8 mouse cellular contexts compared by ENCODE assay signal in genomic region chr7:97737256-97737637, GRCm38 (mm10). TPM values are rescaled to one million over a fixed set of nuclear protein-coding genes. Genes with fewer than 3 reads are reported as not detected.
DNase-seq lines count a peak whose midpoint lies in the region; ATAC-seq and TF ChIP-seq lines count a peak whose summit lies in the region.

No protein-coding gene starts in this region.

- H3K4me2 ChIP-seq in limb, embryonic 13.5 days (replicated peaks), result peak overlapping the region; percentile 92
- peak overlapping the region; percentile 96 for H3K4me2 ChIP-seq in neural tube, embryonic 15.5 days

- no peak overlapping the region for H3K27ac ChIP-seq in embryonic fibroblast, embryonic 13.5 days (ENCODE audit: insufficient read depth, low read length)
- H3K27ac ChIP-seq in limb, embryonic 13.5 days, result no peak overlapping the region
- H3K27ac ChIP-seq in neural tube, embryonic 15.5 days (replicated peaks), result peak overlapping the region; percentile 45; the same call in 1 of the 2 replicates

- ATAC-seq in limb, embryonic 13.5 days (ENCODE audit: low FRiP score, low read depth), result no peak; the same call in 1 of the 2 replicates
- peak; percentile 46; the same call in 1 of the 2 replicates for ATAC-seq in neural tube, embryonic 15.5 days (ENCODE audit: low FRiP score)

- TF ChIP-seq POLR2A in lung, adult 2 months (IDR thresholded peaks at IDR 0.05; ENCODE audit: borderline replicate concordance, extremely low read depth, low read depth, low read length), result no peak
- TF ChIP-seq POLR2A in embryonic fibroblast, embryonic 13.5 days (IDR thresholded peaks at IDR 0.05; ENCODE audit: low read depth, low read length), result no peak

- no peak for DNase-seq in lung, adult 2 months
- DNase-seq in lung, postnatal 36 days, result no peak
- no peak for DNase-seq in thymus, adult 18-20 months
- no peak for DNase-seq in cerebellum, adult 11-12 months
- DNase-seq in urinary bladder, postnatal 36 days (ENCODE audit: low spot score in 2 of 2), result no peak

- peak overlapping the region; percentile 91 for H3K4me3 ChIP-seq in lung, adult 2 months (replicated peaks; ENCODE audit: extremely low read depth, low read depth, low read length)
- peak overlapping the region; percentile 46 for H3K4me3 ChIP-seq in embryonic fibroblast, embryonic 13.5 days (ENCODE audit: insufficient read depth, low read length)
- peak overlapping the region; percentile 63 for H3K4me3 ChIP-seq in limb, embryonic 13.5 days
- H3K4me3 ChIP-seq in neural tube, embryonic 15.5 days (replicated peaks), result peak overlapping the region; percentile 70

- TF ChIP-seq CTCF in lung, adult 2 months (IDR thresholded peaks at IDR 0.05; ENCODE audit: insufficient read depth, low read length), result no peak
- no peak for TF ChIP-seq CTCF in embryonic fibroblast, embryonic 13.5 days (IDR thresholded peaks at IDR 0.05; ENCODE audit: borderline replicate concordance, insufficient read depth, low read length)

- peak overlapping the region; percentile 70 for H3K9ac ChIP-seq in limb, embryonic 13.5 days
- peak overlapping the region; percentile 64 for H3K9ac ChIP-seq in neural tube, embryonic 15.5 days (replicated peaks)

- no peaks in the 10 kb centered on the region for H3K36me3 ChIP-seq in limb, embryonic 13.5 days
- H3K36me3 ChIP-seq in neural tube, embryonic 15.5 days, result no peaks in the 10 kb centered on the region

- no peaks in the 10 kb centered on the region for H3K9me3 ChIP-seq in limb, embryonic 13.5 days
- H3K9me3 ChIP-seq in neural tube, embryonic 15.5 days (replicated peaks), result no peaks in the 10 kb centered on the region

- peaks cover 6% of the 10 kb centered on the region; the same call in 1 of the 2 replicates for H3K27me3 ChIP-seq in limb, embryonic 13.5 days
- H3K27me3 ChIP-seq in neural tube, embryonic 15.5 days (replicated peaks), result no peaks in the 10 kb centered on the region

- peaks cover 12% of the 10 kb centered on the region for H3K4me1 ChIP-seq in lung, adult 2 months (ENCODE audit: control insufficient read depth, insufficient read depth, low read length)
- H3K4me1 ChIP-seq in embryonic fibroblast, embryonic 13.5 days (ENCODE audit: control insufficient read depth, insufficient read depth, low read length), result no peaks in the 10 kb centered on the region
- peaks cover 9% of the 10 kb centered on the region for H3K4me1 ChIP-seq in limb, embryonic 13.5 days
- peaks cover 27% of the 10 kb centered on the region for H3K4me1 ChIP-seq in neural tube, embryonic 15.5 days

- WGBS in lung, adult 2 months, result 5% methylated on average over 12 of the region's 12 CpGs
- 9% methylated on average over 12 of the region's 12 CpGs for WGBS in limb, embryonic 13.5 days
- WGBS in neural tube, embryonic 15.5 days, result 8% methylated on average over 12 of the region's 12 CpGs

RNA-seq across cellular contexts. Expression of gene Aqp11, which starts 0.8 kb away (rescaled TPM):
- 5.0 and 5.4 TPM in 2 replicates for polyA plus RNA-seq in lung, adult 2 months (2012; rRNA removed)
- polyA plus RNA-seq in embryonic fibroblast, embryonic 13.5 days (2011; ENCODE audit: insufficient read length, low read depth, missing spikeins), result 0.95 and 2.1 TPM in 2 replicates
- 2.7 and 3.8 TPM in 2 replicates for polyA plus RNA-seq in limb, embryonic 13.5 days (2015; fragmentation: Nextera tagmentation; extraction: Ambion mirVana)
- polyA plus RNA-seq in neural tube, embryonic 15.5 days (2015; fragmentation: Nextera tagmentation; extraction: Ambion mirVana), result 22.6 and 35.4 TPM in 2 replicates

RNA-seq across cellular contexts. Expression of gene Clns1a, which starts 40.8 kb away (rescaled TPM):
- polyA plus RNA-seq in lung, adult 2 months (2012; rRNA removed), result 20.4 and 21.6 TPM in 2 replicates
- 97.2 and 101 TPM in 2 replicates for polyA plus RNA-seq in embryonic fibroblast, embryonic 13.5 days (2011; ENCODE audit: insufficient read length, low read depth, missing spikeins)
- polyA plus RNA-seq in limb, embryonic 13.5 days (2015; fragmentation: Nextera tagmentation; extraction: Ambion mirVana), result 229 and 230 TPM in 2 replicates
- 170 and 187 TPM in 2 replicates for polyA plus RNA-seq in neural tube, embryonic 15.5 days (2015; fragmentation: Nextera tagmentation; extraction: Ambion mirVana)

RNA-seq across cellular contexts. Expression of gene Pak1, which starts 51.1 kb away (rescaled TPM):
- polyA plus RNA-seq in lung, adult 2 months (2012; rRNA removed), result 7.2 and 7.5 TPM in 2 replicates
- polyA plus RNA-seq in embryonic fibroblast, embryonic 13.5 days (2011; ENCODE audit: insufficient read length, low read depth, missing spikeins), result 30.0 and 33.7 TPM in 2 replicates
- polyA plus RNA-seq in limb, embryonic 13.5 days (2015; fragmentation: Nextera tagmentation; extraction: Ambion mirVana), result 22.5 and 22.8 TPM in 2 replicates
- polyA plus RNA-seq in neural tube, embryonic 15.5 days (2015; fragmentation: Nextera tagmentation; extraction: Ambion mirVana), result 117 and 134 TPM in 2 replicates
